Mouse (Mus musculus) intestine, embryonic 16.5 days (tissue): ENCODE measurements at regions not wholly inside any gene's neighbourhood (a gene's known extent, or its start where the extent isn't known, plus 50 kb on each side); places are given as distances from the start of the nearest gene placed in this dataset.
A peak's percentile ranks its signal among the peaks of the same experiment; 100 is the strongest.

Experiments used
- ATAC-seq: fragments of 200-750 bp; cut with Nextera tagmentation; 2 replicates; pipeline ENCODE4 v1.8.0; 2017; ENCODE audit warnings: moderate TSS enrichment, moderate library complexity
- H3K27ac ChIP-seq: fragments of 300-500 bp; sonication (generic); 2 replicates; pipeline ENCODE4 v1.5.1; 2014; ENCODE audit warnings: mild to moderate bottlenecking, low read length
- H3K27me3 ChIP-seq: fragments of 300-500 bp; sonication (generic); replicated peaks from 2 replicates; pipeline ENCODE4 v1.6.1; 2014; ENCODE audit warnings: low read length, control low read depth, mixed read lengths; ENCODE audit not compliant: control insufficient read depth, insufficient read depth
- H3K36me3 ChIP-seq: fragments of 300-500 bp; sonication (generic); 2 replicates; pipeline ENCODE4 v1.6.1; 2014; ENCODE audit warnings: low read length, control low read depth; ENCODE audit not compliant: control insufficient read depth, insufficient read depth
- H3K4me1 ChIP-seq: fragments of 300-500 bp; sonication (generic); 2 replicates; pipeline ENCODE4 v1.6.1; 2014; ENCODE audit warnings: low read length, control low read depth, mixed read lengths; ENCODE audit not compliant: control insufficient read depth, insufficient read depth
- H3K4me2 ChIP-seq: fragments of 300-500 bp; sonication (generic); 2 replicates; pipeline ENCODE4 v1.6.1; 2014; ENCODE audit warnings: low read depth, low read length, control low read depth
- H3K4me3 ChIP-seq: fragments of 300-500 bp; sonication (generic); 2 replicates; pipeline ENCODE4 v1.5.1; 2014; ENCODE audit warnings: mild to moderate bottlenecking, low read length
- H3K9ac ChIP-seq: fragments of 300-500 bp; sonication (generic); 2 replicates; pipeline ENCODE4 v1.6.1; 2014; ENCODE audit warnings: low read depth, low read length
- H3K9me3 ChIP-seq: fragments of 300-500 bp; sonication (generic); 2 replicates; pipeline ENCODE4 v1.6.1; 2016; ENCODE audit warnings: low read length, control low read depth; ENCODE audit not compliant: control insufficient read depth
- WGBS: fragments of 180-500 bp; shearing (Covaris S2); extraction: QIAGEN DNeasy Blood & Tissue Kit; methylation state at CpG from one replicate; pipeline ENCODE4 v1.1.7; 2014; 5-methylcytosine and 5-hydroxymethylcytosine counted together

GRCm38 (mm10) chr2:117925412-117925811, 186.3 kb upstream of the Thbs1 start:
- WGBS = 98% methylated on average over 5 of the region's 5 CpGs
- no peak for ATAC-seq
- Histone ChIP-seq H3K4me3 (no peak overlapping the region), H3K4me2 (no peak overlapping the region), H3K36me3 (no peaks in the 10 kb centered on the region), H3K27me3 (no peaks in the 10 kb centered on the region), H3K4me1 (no peaks in the 10 kb centered on the region; the same call in 1 of the 2 replicates), H3K27ac (no peak overlapping the region), H3K9ac (no peak overlapping the region), H3K9me3 (no peaks in the 10 kb centered on the region)

- H3K36me3 ChIP-seq = no peaks in the 10 kb centered on the region
- H3K9ac ChIP-seq = no peak overlapping the region
- H3K27me3 ChIP-seq = no peaks in the 10 kb centered on the region
- H3K4me3 ChIP-seq = no peak overlapping the region
- no peak overlapping the region for H3K4me2 ChIP-seq
- H3K9me3 ChIP-seq = no peaks in the 10 kb centered on the region
- no peak for ATAC-seq
- H3K27ac ChIP-seq = no peak overlapping the region
- H3K4me1 ChIP-seq = no peaks in the 10 kb centered on the region; the same call in 1 of the 2 replicates
- WGBS = 59% methylated on average over 6 of the region's 6 CpGs
These were observed 183.6 kb upstream of the Thbs1 start for GRCm38 (mm10) chr2:117928062-117928461.

GRCm38 (mm10) chr2:117929586-117929985, 182.1 kb upstream of the Thbs1 start:
- WGBS = 46% methylated on average over 1 of the region's 1 CpGs
- H3K4me1 ChIP-seq = no peaks in the 10 kb centered on the region; the same call in 1 of the 2 replicates
- no peaks in the 10 kb centered on the region for H3K27me3 ChIP-seq
- no peaks in the 10 kb centered on the region for H3K36me3 ChIP-seq
- no peak overlapping the region for H3K4me3 ChIP-seq
- H3K9ac ChIP-seq = no peak overlapping the region
- H3K9me3 ChIP-seq = no peaks in the 10 kb centered on the region
- no peak for ATAC-seq
- no peak overlapping the region for H3K27ac ChIP-seq
- no peak overlapping the region for H3K4me2 ChIP-seq

GRCm38 (mm10) chr2:117930895-117931537, 180.7 kb upstream of the Thbs1 start:
- Histone ChIP-seq H3K4me3 (no peak overlapping the region), H3K4me2 (no peak overlapping the region), H3K4me1 (no peaks in the 10 kb centered on the region; the same call in 1 of the 2 replicates), H3K9ac (no peak overlapping the region), H3K9me3 (no peaks in the 10 kb centered on the region), H3K27me3 (no peaks in the 10 kb centered on the region), H3K27ac (no peak overlapping the region), H3K36me3 (no peaks in the 10 kb centered on the region)
- WGBS = 86% methylated on average over 3 of the region's 3 CpGs
- no peak for ATAC-seq

- Histone ChIP-seq H3K4me1 (peaks cover 7% of the 10 kb centered on the region), H3K27me3 (no peaks in the 10 kb centered on the region), H3K9me3 (no peaks in the 10 kb centered on the region), H3K4me2 (no peak overlapping the region), H3K27ac (no peak overlapping the region), H3K36me3 (no peaks in the 10 kb centered on the region), H3K4me3 (no peak overlapping the region), H3K9ac (no peak overlapping the region)
- WGBS = 70% methylated on average over 6 of the region's 6 CpGs
- no peak for ATAC-seq
These were observed 175.1 kb upstream of the Thbs1 start for GRCm38 (mm10) chr2:117936590-117936989.

GRCm38 (mm10) chr2:117938283-117939049, 173.2 kb upstream of the Thbs1 start:
- 54% methylated on average over 12 of the region's 12 CpGs for WGBS
- Histone ChIP-seq H3K27me3 (no peaks in the 10 kb centered on the region), H3K9ac (no peak overlapping the region), H3K27ac (peak overlapping the region; percentile 48), H3K9me3 (no peaks in the 10 kb centered on the region), H3K4me2 (no peak overlapping the region), H3K4me3 (no peak overlapping the region), H3K4me1 (peaks cover 7% of the 10 kb centered on the region), H3K36me3 (no peaks in the 10 kb centered on the region)
- ATAC-seq = no peak

GRCm38 (mm10) chr2:117941517-117942096, 170.1 kb upstream of the Thbs1 start:
- Histone ChIP-seq H3K4me1 (peaks cover 7% of the 10 kb centered on the region), H3K9me3 (no peaks in the 10 kb centered on the region), H3K4me3 (no peak overlapping the region), H3K27ac (no peak overlapping the region), H3K4me2 (no peak overlapping the region), H3K36me3 (no peaks in the 10 kb centered on the region), H3K9ac (no peak overlapping the region), H3K27me3 (no peaks in the 10 kb centered on the region)
- 56% methylated on average over 6 of the region's 6 CpGs for WGBS
- ATAC-seq = no peak

GRCm38 (mm10) chr2:117943666-117944065, 168.0 kb upstream of the Thbs1 start:
- ATAC-seq = no peak
- Histone ChIP-seq H3K27ac (no peak overlapping the region), H3K4me1 (peaks cover 2% of the 10 kb centered on the region), H3K27me3 (no peaks in the 10 kb centered on the region), H3K9ac (no peak overlapping the region), H3K36me3 (no peaks in the 10 kb centered on the region), H3K4me3 (no peak overlapping the region), H3K4me2 (no peak overlapping the region), H3K9me3 (no peaks in the 10 kb centered on the region)
- 64% methylated on average over 5 of the region's 5 CpGs for WGBS

- no peak overlapping the region for H3K9ac ChIP-seq
- 90% methylated on average over 1 of the region's 1 CpGs for WGBS
- H3K36me3 ChIP-seq = no peaks in the 10 kb centered on the region
- ATAC-seq = no peak
- no peaks in the 10 kb centered on the region for H3K9me3 ChIP-seq
- H3K4me3 ChIP-seq = no peak overlapping the region
- no peaks in the 10 kb centered on the region for H3K27me3 ChIP-seq
- H3K4me2 ChIP-seq = no peak overlapping the region
- no peak overlapping the region for H3K27ac ChIP-seq
- no peaks in the 10 kb centered on the region for H3K4me1 ChIP-seq
These were observed 167.4 kb upstream of the Thbs1 start for GRCm38 (mm10) chr2:117944325-117944724.
